Mouse (Mus musculus): ENCODE measurements at regions not wholly inside any gene's neighbourhood (a gene's known extent, or its start where the extent isn't known, plus 50 kb on each side); places are given as distances from the start of the nearest gene placed in this dataset.

- 79% methylated on average over 3 of the region's 3 CpGs for WGBS
- Histone ChIP-seq H3K9me3 (replicated peaks) (no peaks in the 10 kb centered on the region), H3K27me3 (ENCODE audit: low read depth, poor library complexity, severe bottlenecking) (no peaks in the 10 kb centered on the region), H3K27ac (no peak overlapping the region; the same call in 1 of the 2 replicates), H3K4me3 (no peak overlapping the region), H3K36me3 (no peaks in the 10 kb centered on the region), H3K4me1 (peaks cover 63% of the 10 kb centered on the region)
- DNase-seq (ENCODE audit: low spot score): no peak
These were observed 106.9 kb upstream of the Cpm start for GRCm38 (mm10) chr10:117522373-117522772.

GRCm38 (mm10) chr10:117521315-117522270 is 107.7 kb upstream of the Cpm start:
- WGBS: 71% methylated on average over 23 of the region's 23 CpGs
- Histone ChIP-seq H3K36me3 (no peaks in the 10 kb centered on the region), H3K27ac (peak overlapping the region; percentile 16; the same call in 1 of the 2 replicates), H3K9me3 (replicated peaks) (no peaks in the 10 kb centered on the region), H3K4me1 (peaks cover 66% of the 10 kb centered on the region), H3K27me3 (ENCODE audit: low read depth, poor library complexity, severe bottlenecking) (no peaks in the 10 kb centered on the region), H3K4me3 (no peak overlapping the region)
- DNase-seq (ENCODE audit: low spot score): no peak

GRCm38 (mm10) chr10:117520536-117521314 is 108.6 kb upstream of the Cpm start:
- Histone ChIP-seq H3K4me1 (peaks cover 64% of the 10 kb centered on the region), H3K36me3 (no peaks in the 10 kb centered on the region), H3K27ac (peak overlapping the region; percentile 75; the same call in 1 of the 2 replicates), H3K4me3 (no peak overlapping the region), H3K9me3 (replicated peaks) (no peaks in the 10 kb centered on the region), H3K27me3 (ENCODE audit: low read depth, poor library complexity, severe bottlenecking) (no peaks in the 10 kb centered on the region)
- no peak for DNase-seq (ENCODE audit: low spot score)
- WGBS: 89% methylated on average over 8 of the region's 8 CpGs

GRCm38 (mm10) chr10:117519670-117520535 is 109.4 kb upstream of the Cpm start:
- Histone ChIP-seq H3K4me1 (peaks cover 63% of the 10 kb centered on the region), H3K36me3 (no peaks in the 10 kb centered on the region), H3K27me3 (ENCODE audit: low read depth, poor library complexity, severe bottlenecking) (no peaks in the 10 kb centered on the region), H3K27ac (peak overlapping the region; percentile 75), H3K4me3 (no peak overlapping the region), H3K9me3 (replicated peaks) (no peaks in the 10 kb centered on the region)
- DNase-seq (ENCODE audit: low spot score): no peak
- 44% methylated on average over 8 of the region's 8 CpGs for WGBS

- H3K27me3 ChIP-seq (ENCODE audit: low read depth, poor library complexity, severe bottlenecking): no peaks in the 10 kb centered on the region
- WGBS: 71% methylated on average over 15 of the region's 15 CpGs
- DNase-seq (ENCODE audit: low spot score): no peak
- peaks cover 63% of the 10 kb centered on the region for H3K4me1 ChIP-seq
- no peak overlapping the region for H3K4me3 ChIP-seq
- H3K9me3 ChIP-seq (replicated peaks): no peaks in the 10 kb centered on the region
- H3K36me3 ChIP-seq: no peaks in the 10 kb centered on the region
- H3K27ac ChIP-seq: peak overlapping the region; percentile 75
These were observed 110.3 kb upstream of the Cpm start for GRCm38 (mm10) chr10:117518793-117519669.

GRCm38 (mm10) chr10:117517800-117518770 is 111.2 kb upstream of the Cpm start:
- Histone ChIP-seq H3K9me3 (replicated peaks) (no peaks in the 10 kb centered on the region), H3K4me1 (peaks cover 63% of the 10 kb centered on the region), H3K4me3 (no peak overlapping the region), H3K27ac (peak overlapping the region; percentile 59), H3K36me3 (no peaks in the 10 kb centered on the region), H3K27me3 (ENCODE audit: low read depth, poor library complexity, severe bottlenecking) (no peaks in the 10 kb centered on the region)
- no peak for DNase-seq (ENCODE audit: low spot score)
- WGBS: 48% methylated on average over 14 of the region's 14 CpGs

GRCm38 (mm10) chr10:117517071-117517714 is 112.1 kb upstream of the Cpm start:
- Histone ChIP-seq H3K4me3 (no peak overlapping the region), H3K27ac (peak overlapping the region; percentile 59), H3K36me3 (no peaks in the 10 kb centered on the region), H3K9me3 (replicated peaks) (no peaks in the 10 kb centered on the region), H3K4me1 (peaks cover 59% of the 10 kb centered on the region), H3K27me3 (ENCODE audit: low read depth, poor library complexity, severe bottlenecking) (no peaks in the 10 kb centered on the region)
- 39% methylated on average over 11 of the region's 11 CpGs for WGBS
- DNase-seq (ENCODE audit: low spot score): peak; percentile 47

- Histone ChIP-seq H3K4me1 (peaks cover 53% of the 10 kb centered on the region), H3K4me3 (no peak overlapping the region), H3K9me3 (replicated peaks) (no peaks in the 10 kb centered on the region), H3K27ac (no peak overlapping the region), H3K36me3 (no peaks in the 10 kb centered on the region), H3K27me3 (ENCODE audit: low read depth, poor library complexity, severe bottlenecking) (no peaks in the 10 kb centered on the region)
- DNase-seq (ENCODE audit: low spot score): no peak
- WGBS: 92% methylated on average over 8 of the region's 8 CpGs
These were observed 112.8 kb upstream of the Cpm start for GRCm38 (mm10) chr10:117516510-117516909.

- H3K9me3 ChIP-seq (replicated peaks): no peaks in the 10 kb centered on the region
- H3K27me3 ChIP-seq (ENCODE audit: low read depth, poor library complexity, severe bottlenecking): no peaks in the 10 kb centered on the region
- no peak overlapping the region for H3K27ac ChIP-seq
- no peak for DNase-seq (ENCODE audit: low spot score)
- H3K4me1 ChIP-seq: peaks cover 47% of the 10 kb centered on the region
- 61% methylated on average over 10 of the region's 10 CpGs for WGBS
- no peaks in the 10 kb centered on the region for H3K36me3 ChIP-seq
- H3K4me3 ChIP-seq: no peak overlapping the region
These were observed 113.4 kb upstream of the Cpm start for GRCm38 (mm10) chr10:117515777-117516501.

- Histone ChIP-seq H3K4me1 (peaks cover 38% of the 10 kb centered on the region), H3K36me3 (no peaks in the 10 kb centered on the region), H3K9me3 (replicated peaks) (no peaks in the 10 kb centered on the region), H3K27ac (no peak overlapping the region), H3K27me3 (ENCODE audit: low read depth, poor library complexity, severe bottlenecking) (no peaks in the 10 kb centered on the region), H3K4me3 (no peak overlapping the region)
- 96% methylated on average over 8 of the region's 8 CpGs for WGBS
- no peak for DNase-seq (ENCODE audit: low spot score)
These were observed 114.3 kb upstream of the Cpm start for GRCm38 (mm10) chr10:117515039-117515438.
